Mouse (Mus musculus) erythroblast, embryonic 14.5 days (primary cell): ENCODE measurements around the gene Uqcc2.
A peak's percentile ranks its signal among the peaks of the same experiment; 100 is the strongest.

Experiments used
- GATA1 ChIP-seq: IDR thresholded peaks from 2 replicates; pipeline ENCODE4 v1.6.1; 2012; ENCODE audit warnings: low read length, inconsistent platforms, mixed read lengths
- TAL1 ChIP-seq: IDR thresholded peaks from 3 replicates; pipeline ENCODE4 v1.6.1; 2012; ENCODE audit warnings: low read length, inconsistent platforms, mixed read lengths

GRCm38 (mm10) chr17:27152976-27153723, 19.4 kb upstream of the Uqcc2 start:
- TF ChIP-seq GATA1 (peak; percentile 87), TAL1 (peak; percentile 74)
